Mouse (Mus musculus) spleen, postnatal 4 days (tissue): ENCODE results near the gene Adcy9.

Source experiments
- DNase-seq, 2 experiments: peaks; one replicate each; pipeline ENCODE4 v3.0.0; 2022; ENCODE audit warnings: low spot score in 2 of 2

Adcy9 gene

DNA sequence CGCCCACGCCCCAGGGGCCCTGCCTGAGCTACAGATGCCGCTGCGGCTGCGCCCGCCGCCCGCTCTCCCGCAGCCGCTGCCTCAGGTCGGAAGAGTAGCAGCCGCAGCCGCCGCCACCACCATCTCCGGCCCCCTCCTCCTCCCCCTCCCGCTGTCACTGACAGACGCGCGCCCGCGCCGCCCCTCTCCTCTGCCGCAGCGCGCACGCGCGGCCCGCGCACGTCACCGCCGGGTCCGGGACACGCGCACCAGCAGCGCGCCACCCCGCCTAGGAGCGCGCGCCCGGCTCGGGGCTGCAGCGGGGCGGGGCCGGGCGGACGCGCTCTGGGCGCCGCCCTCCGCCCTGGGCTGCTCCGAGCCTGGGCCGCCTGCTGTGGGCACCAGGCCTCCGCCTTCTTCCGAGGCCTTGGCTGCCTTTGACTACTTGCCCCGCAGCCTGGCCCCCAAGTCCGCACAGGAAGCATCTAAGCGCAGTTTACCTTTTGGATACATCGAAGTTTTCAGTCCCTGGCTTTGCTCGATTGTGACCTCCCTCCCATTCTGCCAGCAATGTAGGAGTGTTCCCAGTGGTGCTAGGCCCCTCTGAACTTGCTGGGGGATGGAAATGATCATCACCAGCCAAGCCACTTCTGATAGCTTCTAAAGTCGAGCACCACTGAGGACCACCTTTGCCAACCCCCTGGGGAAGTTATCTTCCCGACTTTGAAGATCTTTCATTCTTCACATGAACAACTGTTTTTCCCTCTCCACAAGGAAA lies at the start of gene Adcy9:
Gene Adcy9, minus strand, starts transcription at position 201 of the 757 bp plus-strand sequence.
- DNase-seq = peak; percentile 82 to 91

DNA sequence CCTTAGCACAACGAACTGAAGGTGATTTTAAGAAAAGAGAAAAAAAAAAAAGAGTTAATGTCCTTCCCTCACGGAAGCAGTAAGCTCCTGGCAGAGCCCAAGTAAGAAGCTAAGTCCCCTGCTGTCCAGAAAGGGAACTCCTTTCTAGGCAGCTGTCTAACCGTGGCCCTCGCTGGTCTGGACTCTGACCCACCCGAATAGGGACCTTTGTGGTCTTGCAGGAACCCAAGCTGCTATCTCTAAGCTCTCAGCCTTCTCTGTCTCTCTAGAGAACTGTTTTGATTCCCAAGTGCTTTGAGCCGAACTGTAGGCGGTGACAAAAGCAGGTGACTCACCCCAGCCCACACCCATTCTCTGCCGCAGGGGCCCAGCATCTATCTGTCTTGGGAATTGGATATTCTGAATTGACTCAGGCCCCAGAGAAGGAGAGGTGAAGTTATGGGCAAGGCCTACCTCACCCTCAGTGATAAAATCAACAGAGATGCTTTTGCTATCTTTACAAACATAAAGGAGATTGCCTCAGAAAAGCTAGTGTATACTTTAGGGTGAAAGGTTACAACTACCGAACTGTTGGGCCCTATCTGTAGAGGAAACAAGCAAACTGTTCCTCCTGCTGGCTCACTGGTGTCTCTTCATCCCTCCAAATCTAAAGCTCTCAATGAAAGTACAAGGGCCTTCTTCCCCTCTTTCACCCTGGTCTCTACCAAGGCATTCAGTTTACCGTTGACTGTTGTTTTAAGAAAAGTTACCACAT lies 49.5 kb upstream of the Adcy9 start:
- DNase-seq = no peak

DNA sequence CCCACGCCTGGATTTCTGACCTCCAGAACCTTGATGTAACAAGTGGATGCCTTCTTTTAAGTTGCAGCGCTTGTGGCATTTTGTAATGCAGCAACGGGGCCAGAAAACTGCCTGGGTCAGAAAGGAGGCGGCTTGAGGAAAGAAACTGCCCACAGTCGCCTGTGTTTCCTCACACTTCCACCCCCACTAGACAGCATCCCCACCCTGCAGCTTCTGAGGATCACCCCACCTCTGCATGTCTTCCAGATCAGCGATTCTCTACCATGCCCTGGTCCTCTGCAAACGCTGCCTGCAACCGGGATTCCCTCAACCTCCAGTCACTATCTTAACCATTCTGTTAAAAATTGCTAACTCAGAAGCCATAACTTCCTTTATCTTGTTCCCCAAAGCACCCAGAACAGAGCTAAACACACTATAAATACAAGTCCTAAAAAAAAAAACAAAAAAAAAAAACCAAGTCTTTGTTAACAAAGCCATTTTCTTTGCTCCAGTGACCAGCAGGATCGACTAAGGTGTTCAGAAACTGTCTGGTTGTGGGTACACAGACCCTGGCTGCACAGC lies 44.3 kb upstream of the Adcy9 start:
- peak in 1 of 2 experiments; percentile 56 for DNase-seq

DNA sequence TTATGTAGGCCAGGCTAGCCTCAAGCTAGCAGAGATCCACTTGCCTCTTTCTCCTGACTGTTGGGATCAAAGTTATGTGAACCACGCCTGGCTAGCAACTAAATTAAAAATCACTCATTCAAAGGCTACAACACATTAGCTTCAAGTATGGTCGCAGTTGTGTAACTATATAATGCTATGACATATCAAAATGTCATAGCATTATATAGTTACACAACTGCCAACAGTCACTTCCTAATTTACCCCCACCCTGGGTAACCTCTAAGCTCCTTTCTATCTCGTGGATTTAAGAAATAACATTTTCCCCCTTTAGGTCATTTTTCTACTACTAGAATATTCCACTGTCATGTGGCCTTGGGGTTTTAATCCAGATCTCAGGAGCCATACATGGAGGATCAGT lies 37.6 kb upstream of the Adcy9 start:
- DNase-seq = no peak

DNA sequence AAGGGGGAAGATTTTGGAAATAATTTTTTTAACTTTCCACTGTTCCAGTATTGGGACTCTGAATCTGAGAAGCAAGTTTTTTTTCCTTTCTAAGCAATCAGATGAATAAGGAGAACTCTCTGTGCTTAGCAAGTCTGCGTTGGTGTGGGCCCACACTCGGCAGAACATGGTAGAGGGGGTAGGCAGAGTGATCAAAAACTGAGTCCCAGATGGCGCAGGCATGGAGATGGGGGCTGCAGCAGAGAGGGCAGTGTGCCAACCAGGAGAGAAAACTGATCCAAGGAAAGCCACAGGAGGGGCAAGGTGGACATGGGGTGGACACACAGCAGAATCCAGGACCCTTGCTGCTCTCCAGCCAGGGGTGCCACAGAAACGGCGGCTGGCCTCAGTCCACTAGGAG lies 36.1 kb upstream of the Adcy9 start:
- no peak for DNase-seq

DNA sequence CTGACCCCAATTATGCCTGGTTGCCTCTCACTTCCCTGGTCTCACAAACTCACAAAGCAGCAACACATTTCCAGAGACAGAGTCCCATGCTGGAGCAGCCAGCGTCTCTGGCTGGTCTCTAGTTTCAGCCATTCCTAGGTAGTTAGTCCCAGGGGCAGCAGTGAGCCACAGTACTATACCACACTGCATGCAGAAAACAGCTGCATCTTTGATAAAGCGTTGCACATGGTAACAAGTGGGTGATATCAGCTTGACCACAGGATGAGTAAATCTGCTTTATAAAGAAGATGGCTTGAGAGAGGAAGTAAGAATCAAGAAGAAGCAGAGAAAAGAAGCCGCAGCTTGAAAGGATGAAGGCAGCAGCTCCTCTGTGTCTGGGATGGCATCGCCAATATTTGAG lies 35.4 kb upstream of the Adcy9 start:
- DNase-seq = no peak

DNA sequence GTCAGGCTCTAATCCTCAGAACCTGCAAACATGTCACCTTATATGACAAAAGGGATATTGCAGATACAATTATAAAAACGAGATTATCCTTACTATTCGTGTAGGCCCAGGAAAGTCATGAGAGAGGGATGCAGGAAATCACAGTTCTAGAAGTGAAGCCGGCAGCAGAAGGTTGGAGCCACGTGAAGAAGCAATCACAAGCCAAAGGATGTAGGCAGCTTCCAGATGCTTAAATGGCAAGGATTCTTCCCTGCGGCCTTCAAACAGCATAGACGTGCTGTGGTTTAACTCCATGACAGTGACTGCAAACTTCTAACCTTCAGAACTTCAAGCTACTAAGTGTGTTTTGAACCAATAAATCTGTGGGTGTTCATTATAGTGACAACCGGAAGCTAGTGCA lies 34.3 kb upstream of the Adcy9 start:
- no peak for DNase-seq

DNA sequence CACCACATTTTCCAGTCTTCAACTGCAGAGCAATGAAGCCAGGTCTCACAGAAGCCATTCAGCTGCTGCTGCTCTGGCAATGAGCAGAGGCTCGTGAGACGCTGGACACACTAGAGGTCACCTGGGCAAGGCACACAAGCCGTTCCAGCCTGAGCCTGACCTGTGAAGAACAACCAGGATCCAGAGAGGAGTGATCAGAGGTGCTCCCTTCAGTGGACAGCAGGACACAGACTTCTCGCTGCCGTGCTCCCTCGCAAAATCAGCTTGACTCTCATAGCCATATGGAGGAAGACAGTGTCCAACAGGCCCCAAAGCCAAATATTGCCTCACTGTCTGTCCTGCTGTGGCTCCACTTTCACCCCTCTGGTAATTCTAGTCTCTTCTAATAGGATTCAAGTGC lies 29.1 kb upstream of the Adcy9 start:
- no peak for DNase-seq

DNA sequence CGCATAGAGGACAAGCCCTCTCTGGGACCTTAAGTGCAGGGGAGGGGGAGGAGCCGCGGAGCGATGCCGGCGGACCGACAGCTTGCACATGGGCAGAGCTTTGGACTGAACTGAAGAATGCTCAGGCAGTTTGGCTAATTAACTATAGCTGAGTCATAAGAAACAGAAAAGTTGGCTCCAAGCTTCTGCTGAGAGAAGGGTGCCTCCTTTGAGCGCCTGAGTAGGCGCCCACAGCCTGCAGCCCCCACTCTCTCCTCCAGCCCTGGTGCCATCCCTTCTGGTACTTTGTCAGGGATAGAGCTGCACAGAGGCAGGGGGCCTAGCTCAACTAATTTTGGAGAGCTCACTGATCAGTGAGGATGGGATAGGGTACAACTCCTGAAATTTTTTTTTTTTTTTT lies 27.9 kb upstream of the Adcy9 start:
- no peak for DNase-seq

DNA sequence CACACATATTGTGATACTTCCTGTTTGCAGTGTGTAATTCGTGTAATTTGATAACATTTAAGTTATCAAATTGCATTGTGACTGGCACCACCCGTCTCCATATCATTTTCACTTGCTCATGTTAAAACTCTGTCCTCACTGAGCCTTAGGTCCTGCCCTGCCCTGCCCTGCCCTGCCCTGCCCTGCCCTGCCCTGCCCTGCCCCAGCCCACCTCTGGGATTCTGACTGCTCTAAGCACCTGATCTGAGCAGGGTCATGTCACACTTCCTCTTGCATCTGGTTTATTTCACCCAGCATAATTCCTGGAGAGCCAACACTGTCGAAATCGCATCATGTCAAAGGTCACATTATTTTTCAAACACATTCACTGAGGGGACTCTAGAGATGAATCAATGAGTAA lies 26.1 kb upstream of the Adcy9 start:
- no peak for DNase-seq

DNA sequence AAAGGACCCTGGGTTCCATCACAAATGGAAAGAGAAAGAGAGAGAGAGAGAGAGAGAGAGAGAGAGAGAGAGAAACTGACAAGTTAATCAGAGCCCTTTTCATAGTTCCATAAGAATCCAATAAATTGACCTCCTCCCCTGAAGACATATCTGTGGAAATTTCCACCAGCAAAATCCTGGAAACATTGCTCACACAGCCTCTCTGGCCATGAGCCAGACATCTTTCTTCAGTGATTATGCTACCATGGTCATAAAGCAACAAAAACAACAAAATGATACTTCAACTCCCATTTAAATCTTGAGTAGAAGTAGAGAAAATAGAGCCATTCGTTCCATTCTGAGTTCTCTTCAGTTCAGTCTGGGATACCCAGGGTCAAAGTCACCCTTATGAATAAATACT lies 24.1 kb upstream of the Adcy9 start:
- DNase-seq = no peak

DNA sequence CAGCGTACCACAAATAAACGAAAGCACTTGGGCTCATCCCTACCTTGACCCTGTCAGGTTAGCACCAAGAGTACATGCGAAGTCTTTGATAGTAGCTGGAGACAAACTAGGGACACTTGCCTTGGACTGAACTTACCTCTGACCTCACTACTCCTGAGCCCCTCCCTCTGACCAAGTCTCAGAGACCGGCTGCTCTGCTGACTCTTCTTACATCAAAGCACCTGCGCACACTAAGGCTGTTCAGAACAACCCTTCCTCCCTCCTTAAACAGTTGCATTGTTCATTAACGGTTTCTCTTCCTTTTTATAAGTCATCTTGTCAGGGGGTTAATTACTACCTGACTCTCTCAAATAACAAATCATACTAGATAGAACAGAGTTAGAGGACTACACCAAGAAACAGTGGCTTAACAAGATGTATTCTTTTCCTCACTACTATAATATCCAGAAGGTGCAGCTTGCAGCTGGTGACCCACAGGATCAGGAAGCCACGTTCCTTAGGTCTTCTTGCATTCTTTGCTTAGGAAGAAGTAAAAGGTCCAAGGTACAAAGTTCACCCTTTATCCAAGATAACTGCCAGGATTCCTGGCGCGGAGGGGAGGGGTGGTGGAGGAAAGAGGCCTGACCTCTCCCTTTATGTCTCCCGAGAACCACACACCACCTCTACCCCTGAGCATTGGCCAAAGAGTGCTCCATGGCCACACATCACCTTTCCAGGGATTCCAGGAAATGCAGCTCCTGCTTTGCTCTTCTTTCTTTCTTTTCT lies 19.2 kb upstream of the Adcy9 start:
- DNase-seq = no peak

DNA sequence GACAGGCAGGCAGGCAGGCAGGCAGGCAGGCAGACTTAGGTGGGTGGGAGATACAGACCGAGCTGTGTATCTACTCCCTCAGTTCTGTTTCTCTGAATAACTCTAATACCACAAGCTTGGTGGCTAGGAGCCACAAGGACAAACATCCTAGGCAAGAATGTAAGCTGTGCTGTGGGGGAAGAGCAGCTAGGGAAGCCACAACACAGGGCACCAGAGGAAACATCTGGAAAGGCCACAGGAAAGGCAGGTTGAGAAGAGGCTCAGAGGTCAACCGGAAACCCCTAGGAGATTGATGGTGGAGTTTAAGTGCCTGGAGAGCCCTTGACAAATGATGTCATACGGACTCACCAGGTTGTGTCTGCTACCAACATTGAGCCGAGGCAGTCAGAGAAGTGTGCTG lies 16.4 kb upstream of the Adcy9 start:
- no peak for DNase-seq

DNA sequence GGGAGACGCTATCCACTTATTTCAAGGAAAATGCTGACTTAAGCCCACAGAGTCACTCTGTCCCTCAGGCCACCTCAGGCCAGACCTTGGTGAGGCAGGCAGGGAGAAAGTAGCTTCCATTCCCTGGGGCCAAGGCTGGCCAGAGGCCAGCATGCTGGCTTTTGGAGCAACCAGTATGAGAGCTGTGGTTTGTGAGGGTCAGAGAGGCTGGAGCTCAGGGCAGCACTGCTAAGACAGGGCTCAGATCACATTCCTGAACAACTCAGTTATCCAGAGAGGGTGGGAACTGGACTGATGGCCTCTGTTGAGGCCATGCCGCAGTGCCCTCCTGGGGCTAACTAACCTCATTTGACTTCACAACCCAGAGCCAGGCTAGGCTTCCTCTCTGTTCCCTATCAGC lies 15.1 kb upstream of the Adcy9 start:
- DNase-seq = no peak

DNA sequence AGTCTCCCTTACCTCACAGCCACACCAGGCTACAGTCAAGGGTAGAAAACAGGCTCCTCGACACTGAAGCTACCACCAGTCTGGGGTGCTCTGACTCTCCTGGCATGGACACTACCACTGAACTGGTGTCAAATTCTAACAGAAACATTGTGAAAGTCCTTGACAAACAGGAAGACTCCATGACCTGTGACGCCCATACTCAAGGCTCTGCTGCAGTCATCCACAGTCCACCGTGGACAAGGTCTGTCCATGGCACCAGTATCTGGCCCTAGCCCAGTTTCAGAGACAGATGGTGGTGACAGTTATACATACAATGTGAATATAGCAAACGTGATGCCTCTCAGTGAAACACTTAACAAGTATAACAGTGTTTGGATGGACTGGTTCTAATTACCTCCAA lies 11.5 kb upstream of the Adcy9 start:
- DNase-seq = no peak

DNA sequence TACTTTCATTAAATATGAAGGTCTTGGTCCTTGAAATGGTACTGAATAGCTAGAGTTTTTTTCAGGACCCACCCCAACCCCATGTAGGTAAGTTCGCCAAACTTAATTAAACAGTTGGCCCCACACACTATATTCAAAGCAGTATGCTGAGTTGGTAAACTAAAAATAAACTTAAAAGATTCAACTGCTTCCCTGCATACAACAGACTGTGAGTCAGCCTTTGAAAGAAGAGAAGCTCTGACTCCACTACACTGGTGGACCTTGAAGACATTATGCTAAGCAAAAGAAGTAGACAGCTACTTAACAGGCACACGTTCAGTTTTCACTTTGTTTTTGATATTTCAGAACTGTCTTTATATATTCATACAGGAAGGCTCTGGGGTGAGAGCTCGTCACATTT lies 10.7 kb upstream of the Adcy9 start:
- DNase-seq = no peak

DNA sequence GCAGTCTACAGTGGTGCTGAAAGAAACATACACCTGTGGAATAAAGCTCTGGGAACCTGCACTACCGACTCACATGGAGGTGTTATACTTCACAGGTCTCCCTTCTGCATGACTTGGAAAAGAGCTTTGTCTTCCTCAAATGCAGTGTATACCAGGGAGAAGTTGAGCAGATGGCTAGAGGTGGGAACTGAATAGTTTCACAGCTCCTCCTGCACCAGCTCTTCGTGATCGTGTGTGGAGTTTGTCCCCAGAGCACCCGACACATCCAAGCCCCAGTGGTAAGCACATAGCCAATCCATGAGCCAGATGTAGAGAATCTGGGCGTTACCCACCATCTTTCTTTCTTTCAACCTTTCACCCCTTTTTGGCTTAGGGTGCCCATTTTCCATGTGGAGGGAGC lies 9.9 kb upstream of the Adcy9 start:
- no peak for DNase-seq

DNA sequence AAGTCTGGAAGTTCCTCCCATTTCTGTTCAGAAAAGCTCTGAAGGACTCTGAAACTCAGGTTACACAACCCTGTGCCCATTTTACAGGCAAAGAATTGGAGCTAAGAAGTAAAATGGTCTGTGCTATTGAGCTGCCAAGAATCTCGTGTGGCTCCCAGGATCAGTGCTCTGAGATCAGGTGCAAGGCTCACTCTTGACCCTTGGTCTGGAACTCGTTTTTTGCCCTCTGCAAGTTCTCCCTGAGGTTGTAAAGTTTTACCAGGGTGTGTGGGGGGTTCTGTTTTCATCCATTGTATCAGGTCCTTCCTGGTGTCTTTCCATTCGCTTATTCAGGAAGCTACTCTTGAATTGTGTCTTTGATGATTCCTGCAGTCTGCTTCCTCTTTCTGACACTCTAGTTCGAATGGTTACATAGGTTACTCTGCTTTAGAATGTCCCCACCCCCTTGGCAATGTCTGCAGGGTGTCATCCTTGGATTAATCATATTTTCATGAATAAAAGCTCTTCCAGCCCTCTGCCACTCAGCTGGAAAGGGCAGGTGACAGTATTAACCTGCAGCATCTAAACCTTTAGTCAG lies 5.4 kb upstream of the Adcy9 start:
- no peak for DNase-seq

DNA sequence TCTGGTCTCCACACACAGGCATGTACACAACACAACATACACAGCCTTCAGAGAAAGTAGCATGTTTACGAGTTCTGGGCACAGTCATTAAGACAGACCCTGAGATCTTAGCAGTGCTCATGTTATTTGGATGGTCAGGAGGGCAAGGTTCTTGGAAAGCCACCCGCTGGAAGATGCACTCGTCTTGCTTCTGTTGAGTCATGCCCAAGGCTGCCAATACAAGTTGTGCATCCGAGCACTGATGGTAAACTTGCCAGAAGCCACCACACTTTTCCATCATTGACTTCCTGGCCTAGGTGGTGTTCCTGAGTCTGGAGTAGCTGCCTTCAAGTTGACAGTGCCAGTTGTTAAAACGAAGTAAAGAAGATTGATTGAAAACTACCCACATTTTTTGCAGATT lies 3.3 kb upstream of the Adcy9 start:
- no peak for DNase-seq

DNA sequence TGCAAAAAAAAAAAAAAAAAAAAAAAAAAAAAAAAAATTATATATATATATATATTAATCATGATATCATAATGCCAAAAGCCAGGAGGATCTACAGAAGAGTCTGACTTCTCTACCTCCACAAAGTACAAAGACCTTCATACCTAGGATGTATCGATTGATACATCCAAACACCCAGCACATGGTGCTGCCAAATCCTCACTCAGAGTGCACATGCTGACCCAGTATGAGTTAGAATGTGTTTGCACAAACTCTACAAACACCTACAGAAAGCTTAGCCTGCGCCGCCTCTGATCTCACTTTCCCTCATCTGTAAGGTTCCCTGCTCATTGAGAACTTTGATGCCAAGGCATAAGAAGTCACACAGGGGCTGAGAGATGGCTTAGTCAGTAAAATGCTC lies 2.7 kb upstream of the Adcy9 start:
- no peak for DNase-seq

DNA sequence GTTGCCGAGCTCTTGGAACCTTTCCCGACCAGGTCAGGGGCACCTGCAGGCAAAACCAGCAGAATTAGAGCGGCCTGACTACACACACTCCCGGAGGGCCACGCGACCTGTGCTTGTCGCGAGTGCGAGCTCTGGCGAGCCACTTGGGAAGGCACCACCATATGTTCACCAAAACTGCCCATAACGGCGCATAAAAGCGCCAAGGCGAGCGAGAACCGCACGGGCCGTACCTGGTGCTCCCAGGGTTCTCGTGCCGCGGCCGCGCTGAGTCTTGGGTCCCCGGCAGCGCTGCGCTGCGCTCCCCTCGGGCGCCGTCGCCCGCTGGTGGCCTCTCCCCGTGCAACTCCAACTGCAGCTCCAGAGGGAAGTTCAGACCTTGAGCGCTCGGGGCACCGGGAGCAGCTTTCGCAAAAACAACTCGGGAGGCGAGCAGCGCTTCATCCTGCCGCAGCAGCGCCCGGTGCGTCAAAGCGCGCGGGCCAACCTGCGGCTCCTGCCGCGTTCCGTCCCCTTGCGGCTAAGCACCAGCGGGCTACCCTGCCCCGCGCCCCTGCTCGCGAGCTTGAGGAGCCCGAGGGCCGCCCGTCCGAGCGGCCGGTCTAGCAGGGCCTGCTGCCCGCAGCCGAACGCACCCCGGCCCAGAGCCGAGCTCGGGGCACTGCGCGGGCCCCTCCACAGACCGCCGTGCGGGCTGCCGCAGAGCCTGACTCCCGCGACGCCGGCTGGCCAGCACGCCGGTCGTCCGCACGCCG lies 576 bp downstream of the Adcy9 start:
- peak; percentile 34 to 83 for DNase-seq
